Mouse (Mus musculus) layer of hippocampus, postnatal 25 days (tissue): ENCODE measurements around the gene Rhot2. TPM values are rescaled to one million over a fixed set of nuclear protein-coding genes. Genes with fewer than 3 reads are reported as not detected.
"Not testable (repeated sequence)": the region's sequence is repeated elsewhere in the genome, so short reads cannot be mapped to it uniquely, and the experiment has no call there.

Source experiments
- DNase-seq, 2 experiments: peaks; one replicate each; pipeline ENCODE4 v3.0.0; 2022; ENCODE audit warnings: mixed read lengths in 2 of 2, low spot score in 1 of 2; ENCODE audit errors: extremely low spot score in 1 of 2
- microRNA-seq, 2 experiments: library from miRNA; unstranded; fragments of <30 nt; microRNA quantifications; one replicate each; pipeline ENCODE4 v1.2.0; 2021
- total RNA-seq, 2 experiments: library from RNA; stranded (reverse); gene quantifications; 2 replicates each; pipeline ENCODE4 v1.2.3; 2021

Rhot2 gene
- total RNA-seq, 2 experiments from 2014 or later = 95.2 to 107 TPM

- no peak for DNase-seq
These were observed 36.6 kb downstream of the Rhot2 start for GRCm38 (mm10) chr17:25808028-25808427.

DNA sequence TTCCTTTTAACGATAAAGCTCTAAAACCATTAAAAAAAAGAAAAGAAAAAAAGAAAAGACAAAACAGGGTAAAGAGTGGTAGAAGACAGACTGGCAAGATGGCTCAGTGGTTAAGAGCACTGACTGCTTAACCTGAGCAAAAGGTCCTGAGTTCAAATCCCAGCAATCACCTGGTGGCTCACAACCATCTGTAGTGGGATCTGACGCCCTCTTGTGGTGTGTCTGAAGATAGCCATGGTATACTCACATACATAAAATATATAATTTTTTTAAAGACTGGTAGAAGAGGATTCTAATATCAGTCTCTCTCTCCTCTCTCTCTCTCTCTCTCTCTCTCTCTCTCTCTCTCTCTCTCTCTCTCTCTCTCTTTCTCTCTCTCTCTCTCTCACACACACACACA, 37.2 kb downstream of the Rhot2 start:
- DNase-seq = not testable (repeated sequence)

DNA sequence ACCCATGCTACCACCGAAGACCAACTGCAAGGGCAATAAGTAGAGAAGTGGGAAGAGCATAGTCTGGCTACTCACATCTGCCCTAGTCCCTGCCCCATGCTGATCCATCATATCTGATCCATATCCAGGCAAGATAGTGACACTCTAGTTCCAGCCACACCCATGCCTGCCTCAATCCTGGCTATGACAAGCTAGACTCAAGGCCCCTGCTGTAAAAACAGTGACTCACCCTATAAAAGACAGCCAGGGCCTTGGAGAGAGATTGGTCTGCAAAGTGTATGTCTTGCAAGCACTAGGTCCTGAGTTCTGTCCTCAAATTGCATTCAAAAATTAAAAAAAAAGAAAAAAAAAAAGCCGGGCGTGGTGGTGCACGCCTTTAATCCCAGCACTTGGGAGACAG, 38.1 kb downstream of the Rhot2 start:
- no peak for DNase-seq

- DNase-seq = peak; percentile 66 to 71
These were observed 41.7 kb downstream of the Rhot2 start for GRCm38 (mm10) chr17:25802825-25803517.

DNA sequence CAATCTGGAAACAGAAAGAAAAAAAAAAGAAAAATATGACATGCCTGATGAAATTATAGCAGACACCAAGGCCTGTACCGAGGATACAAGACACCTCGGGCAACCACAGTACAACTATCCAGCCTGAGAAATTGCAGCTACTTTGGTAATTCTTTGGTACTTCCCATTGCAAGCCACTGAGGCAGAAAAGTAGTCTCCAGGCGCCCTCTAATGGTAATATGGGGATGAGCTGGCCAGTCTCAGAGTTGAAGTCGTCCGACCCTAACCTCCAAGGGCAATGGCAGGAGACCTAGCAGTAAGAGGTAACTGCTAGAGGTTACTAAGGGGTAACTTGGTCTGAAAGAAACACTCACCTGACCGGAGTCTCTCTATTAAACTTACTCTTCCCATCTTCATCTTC, 43.6 kb downstream of the Rhot2 start:
- peak in 1 of 2 experiments; percentile 61 for DNase-seq

- peak in 1 of 2 experiments; percentile 67 for DNase-seq
These were observed 47.7 kb downstream of the Rhot2 start, which contains the start of gene Metrn for GRCm38 (mm10) chr17:25796951-25797369. Gene Metrn (minus strand): TSS chr17:25797136.

DNA sequence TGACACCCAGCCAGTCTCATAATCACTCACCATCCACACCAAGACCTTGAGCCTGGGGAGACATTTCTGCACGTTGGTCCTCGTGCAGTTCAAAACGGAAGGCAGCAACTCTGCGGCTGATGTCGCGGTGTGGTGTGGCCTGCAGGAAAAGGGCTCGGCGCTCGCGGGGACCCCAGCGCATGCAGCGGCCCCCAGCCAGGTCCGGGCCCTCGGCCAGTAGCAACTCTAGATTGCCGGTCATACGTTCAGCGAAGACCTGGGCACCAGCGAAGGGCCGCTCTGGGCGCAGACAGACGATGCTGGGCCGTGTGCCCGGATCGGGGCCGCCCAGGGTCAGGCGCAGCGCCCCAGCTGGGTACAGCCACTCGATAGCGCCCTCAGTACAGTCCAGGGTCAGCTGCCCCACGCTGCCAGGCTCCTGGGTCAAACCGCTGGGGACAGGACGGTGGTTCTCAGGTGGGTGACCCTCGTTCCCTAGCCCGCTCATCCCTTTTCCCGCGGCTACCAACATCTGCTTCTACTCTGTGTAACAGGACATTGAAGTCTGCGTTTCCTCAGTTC, 48.4 kb downstream of the Rhot2 start:
- no peak for DNase-seq

DNA sequence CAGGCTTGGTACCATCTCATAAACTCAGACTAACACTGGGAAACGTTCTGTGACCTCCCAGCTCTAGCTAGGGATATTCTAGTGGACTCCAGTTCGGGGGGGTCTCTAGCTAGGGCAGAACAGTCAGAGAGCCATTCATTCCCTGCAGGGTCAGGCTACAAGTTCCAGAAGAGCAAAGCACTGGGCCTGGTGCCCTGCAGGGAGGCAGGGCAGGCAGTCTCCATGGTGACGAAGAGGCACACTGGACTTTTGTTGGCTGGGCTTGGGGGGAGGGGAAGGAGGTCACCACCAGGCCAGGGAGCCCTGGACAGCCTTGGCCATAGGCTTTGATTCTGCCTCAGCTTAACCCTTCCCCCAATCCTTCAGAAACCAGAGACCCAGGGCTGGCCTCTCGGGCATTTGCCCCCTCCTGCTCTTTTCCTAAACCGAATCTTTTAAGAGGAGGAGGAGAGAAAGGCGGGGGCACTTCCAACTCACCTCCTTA, 49.0 kb downstream of the Rhot2 start, which contains the start of gene AC134908.4:
Gene AC134908.4 (minus strand): TSS at position 51 of the 484 bp plus-strand sequence.
- DNase-seq = no peak

DNA sequence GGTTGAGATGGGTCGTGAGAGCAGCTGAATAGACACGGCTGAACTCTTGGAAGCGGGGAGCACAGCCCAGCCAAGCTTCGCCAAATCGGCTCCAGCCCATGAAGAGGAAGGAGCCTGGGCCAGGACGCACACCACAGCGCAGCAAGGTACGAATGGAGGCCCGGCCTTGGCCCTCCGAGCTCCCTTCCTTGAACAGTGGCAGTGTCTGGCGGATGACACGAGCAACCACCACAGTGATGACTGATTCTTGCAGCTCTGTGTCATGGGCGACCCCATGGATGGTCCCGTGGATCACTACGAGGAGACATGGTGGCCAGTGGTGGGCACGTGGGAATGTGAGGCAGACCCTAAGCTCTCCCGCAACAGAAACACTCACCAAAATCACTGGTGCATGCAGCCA, 49.7 kb downstream of the Rhot2 start:
- DNase-seq = no peak

DNA sequence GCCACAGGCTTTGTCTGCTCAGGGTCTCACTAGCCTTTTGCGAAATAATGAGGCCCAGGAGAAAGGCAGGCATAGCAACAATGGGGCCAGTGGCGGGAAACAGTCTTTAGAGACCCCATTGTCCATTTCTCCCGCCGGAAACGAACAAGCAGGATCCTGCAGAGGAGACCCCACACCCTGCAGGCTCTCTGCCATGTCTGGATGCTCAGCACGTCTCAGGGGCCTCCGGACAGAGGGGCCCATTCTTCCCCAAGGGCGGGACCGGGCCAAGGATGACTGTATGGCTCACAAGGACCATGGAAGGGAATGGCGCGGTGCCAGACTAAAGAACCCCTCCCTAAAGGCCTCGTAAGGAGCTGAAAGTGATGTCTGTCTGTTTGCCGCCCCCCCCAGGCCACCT, 50.5 kb downstream of the Rhot2 start:
- DNase-seq = no peak

- peak; percentile 52 to 61 for DNase-seq
These were observed 52.0 kb downstream of the Rhot2 start, which contains the start of gene Fam173a for GRCm38 (mm10) chr17:25792615-25793014. Gene Fam173a (minus strand): TSS chr17:25792901.

DNA sequence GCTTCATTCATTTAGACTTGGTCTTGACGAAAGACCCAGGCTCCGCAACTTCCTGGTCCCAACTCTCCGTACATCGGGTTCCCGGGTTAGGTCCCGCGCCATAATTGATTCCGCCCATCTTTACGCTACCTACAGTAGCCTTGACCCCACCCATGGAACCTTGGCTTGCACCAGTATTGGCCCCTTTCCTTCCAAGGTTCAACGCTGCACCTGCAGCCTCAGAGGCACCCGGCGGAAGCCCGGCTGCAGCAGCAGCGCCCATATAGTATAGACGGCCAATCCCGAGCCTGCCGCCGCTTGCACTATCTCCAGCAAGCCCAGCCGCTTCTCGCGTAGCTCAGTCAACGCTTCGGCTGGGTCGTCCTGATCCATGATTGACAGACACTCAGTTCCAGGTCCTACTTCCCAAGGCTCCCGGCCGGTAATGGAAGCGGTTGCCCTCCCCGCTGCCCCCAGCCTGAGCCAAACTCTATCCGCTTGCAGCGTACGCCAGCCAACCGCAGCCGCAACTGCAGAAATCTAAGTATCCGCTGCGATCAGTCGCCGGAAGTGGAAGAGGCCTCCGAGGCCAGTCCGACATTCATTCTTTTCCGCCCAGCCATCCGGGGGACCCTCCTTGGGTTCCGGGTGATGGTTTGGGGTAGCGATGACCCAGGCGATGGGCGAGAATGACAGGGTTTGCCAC, 52.7 kb downstream of the Rhot2 start:
- peak; percentile 84 to 88 for DNase-seq

DNA sequence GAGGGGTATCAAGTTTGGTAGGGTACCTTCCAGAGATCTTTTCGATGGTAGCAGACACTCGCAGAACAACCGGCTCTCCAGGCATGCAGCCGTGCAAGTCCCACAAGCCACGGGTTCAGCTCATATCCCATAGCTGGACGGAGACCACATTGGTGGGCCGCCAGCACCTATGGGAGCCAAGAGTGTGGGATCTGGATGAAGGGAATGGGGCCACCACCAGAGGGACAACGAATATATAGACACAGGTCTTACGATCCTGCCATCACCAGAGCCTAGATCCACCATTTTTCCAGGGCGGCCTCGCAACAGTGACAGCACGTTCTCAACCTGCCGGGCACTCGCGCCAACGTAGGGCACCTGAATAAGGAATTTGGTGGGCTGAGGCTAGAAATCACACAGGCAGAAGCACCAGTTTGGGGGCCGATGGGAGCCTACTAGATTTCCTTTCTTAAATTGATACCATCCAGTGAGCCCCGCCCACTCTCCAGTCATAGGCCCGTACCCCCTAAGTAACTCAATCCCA, 53.3 kb downstream of the Rhot2 start:
- DNase-seq = peak in 1 of 2 experiments; percentile 17

Small RNA genes lying within 50 kb of the gene (microRNA-seq; reads per million reads assigned to microRNA genes)
- gene Mir3082 = 2.4 to 2.6 reads per million in 2 experiments

Other genes with a start within 250 kb of the Rhot2 start
- gene Gng13, start 127.7 kb downstream of the Rhot2 start, total RNA-seq = 100 to 1,000 TPM; 108 to 125 TPM
- 1 to 10 TPM; 1.3 to 2.1 TPM for gene Chtf18, start 117.4 kb downstream of the Rhot2 start, total RNA-seq
- 10 to 100 TPM; 45.4 to 49.2 TPM for gene Rpusd1, start 117.2 kb downstream of the Rhot2 start, total RNA-seq
- under 1 TPM in 1 of 2 experiments, not detected in 1; 0.14 TPM for gene Mslnl, start 108.8 kb downstream of the Rhot2 start, total RNA-seq
- gene Msln, start 90.5 kb downstream of the Rhot2 start, total RNA-seq = 1 to 10 TPM in 1 of 2 experiments, under 1 TPM in 1; 0.71 to 1.8 TPM
- gene Narfl, start 71.1 kb downstream of the Rhot2 start, total RNA-seq = 10 to 100 TPM; 32.7 to 33.2 TPM
- gene Haghl, start 59.2 kb downstream of the Rhot2 start, total RNA-seq = 100 to 1,000 TPM; 112 to 126 TPM
- gene Ccdc78, start 58.3 kb downstream of the Rhot2 start, total RNA-seq = not detected
- gene Fam173a, start 52.0 kb downstream of the Rhot2 start, total RNA-seq = 10 to 100 TPM; 81.7 to 88.0 TPM
- 1 to 10 TPM; 1.6 to 3.5 TPM for gene AC134908.4, start 49.2 kb downstream of the Rhot2 start, total RNA-seq
- 10 to 100 TPM; 82.7 to 89.2 TPM for gene Metrn, start 47.7 kb downstream of the Rhot2 start, total RNA-seq
- gene Fbxl16, start 35.8 kb downstream of the Rhot2 start, total RNA-seq = 100 to 1,000 TPM; 637 to 657 TPM
- gene Wdr24, start 21.2 kb downstream of the Rhot2 start, total RNA-seq = 10 to 100 TPM; 26.5 to 27.1 TPM
- 10 to 100 TPM; 59.5 to 62.9 TPM for gene Jmjd8, start 16.0 kb downstream of the Rhot2 start, total RNA-seq
- 100 to 1,000 TPM; 160 to 164 TPM for gene Stub1, start 11.4 kb downstream of the Rhot2 start, total RNA-seq
- gene Rhbdl1, start 7.6 kb downstream of the Rhot2 start, total RNA-seq = 10 to 100 TPM; 62.3 to 68.3 TPM
- gene Gm20683, start 3.1 kb downstream of the Rhot2 start, total RNA-seq = 10 to 100 TPM; 26.0 to 28.5 TPM
- gene Wdr90, start 16.6 kb upstream of the Rhot2 start, total RNA-seq = 10 to 100 TPM; 14.8 to 21.0 TPM
- gene Mcrip2, start 23.9 kb upstream of the Rhot2 start, total RNA-seq = 10 to 100 TPM; 22.4 to 25.3 TPM
- 10 to 100 TPM; 39.2 to 40.1 TPM for gene Mettl26, start 30.2 kb upstream of the Rhot2 start, total RNA-seq
- 1 to 10 TPM; 2.0 TPM for gene Wfikkn1, start 36.0 kb upstream of the Rhot2 start, total RNA-seq
- 10 to 100 TPM; 41.0 to 52.9 TPM for gene Rab40c, start 74.9 kb upstream of the Rhot2 start, total RNA-seq
- gene Pigq, start 100.1 kb upstream of the Rhot2 start, total RNA-seq = 100 to 1,000 TPM; 135 to 137 TPM
- gene Nhlrc4, start 100.1 kb upstream of the Rhot2 start, total RNA-seq = under 1 TPM in 1 of 2 experiments, not detected in 1; 0.52 TPM
- gene A930017K11Rik, start 107.7 kb upstream of the Rhot2 start, total RNA-seq = under 1 TPM; 0.34 to 0.47 TPM
- 10 to 100 TPM; 48.7 to 55.2 TPM for gene Capn15, start 140.9 kb upstream of the Rhot2 start, total RNA-seq
- gene Rab11fip3, start 224.7 kb upstream of the Rhot2 start, total RNA-seq = 100 to 1,000 TPM in 1 of 2 experiments, 10 to 100 TPM in 1; 97.3 to 104 TPM
- 10 to 100 TPM; 27.2 to 28.2 TPM for gene Decr2, start 245.5 kb upstream of the Rhot2 start, total RNA-seq